Mouse (Mus musculus) right cerebral cortex, postnatal 14 days (tissue): ENCODE measurements around the gene Ezr.

Experiments
- DNase-seq: peaks from one replicate; pipeline ENCODE4 v3.0.0; 2022

Gene Ezr

DNA sequence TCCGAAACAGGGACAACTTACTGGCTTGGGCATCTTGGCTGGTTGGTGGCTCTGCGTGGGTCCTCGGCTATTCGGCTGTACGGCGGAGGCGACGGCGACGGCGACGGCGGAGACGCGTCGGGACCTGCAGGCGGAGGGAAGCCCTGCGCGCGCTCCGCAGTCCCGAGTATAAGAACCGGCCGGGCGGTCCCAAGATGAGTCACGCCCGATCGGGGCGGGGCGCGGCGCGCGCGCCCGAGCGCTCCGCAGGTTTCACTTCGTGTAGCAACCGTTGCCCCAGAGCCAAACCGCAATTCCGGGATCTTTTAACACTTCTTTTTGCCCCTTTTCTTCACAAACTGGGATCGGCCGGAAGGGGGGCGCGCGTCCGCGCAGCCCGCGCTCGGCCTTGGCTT, at the start of gene Ezr:
Gene Ezr, minus strand, starts transcription at position 174 of the 395 bp plus-strand sequence.
- peak; percentile 64 for DNase-seq

DNA sequence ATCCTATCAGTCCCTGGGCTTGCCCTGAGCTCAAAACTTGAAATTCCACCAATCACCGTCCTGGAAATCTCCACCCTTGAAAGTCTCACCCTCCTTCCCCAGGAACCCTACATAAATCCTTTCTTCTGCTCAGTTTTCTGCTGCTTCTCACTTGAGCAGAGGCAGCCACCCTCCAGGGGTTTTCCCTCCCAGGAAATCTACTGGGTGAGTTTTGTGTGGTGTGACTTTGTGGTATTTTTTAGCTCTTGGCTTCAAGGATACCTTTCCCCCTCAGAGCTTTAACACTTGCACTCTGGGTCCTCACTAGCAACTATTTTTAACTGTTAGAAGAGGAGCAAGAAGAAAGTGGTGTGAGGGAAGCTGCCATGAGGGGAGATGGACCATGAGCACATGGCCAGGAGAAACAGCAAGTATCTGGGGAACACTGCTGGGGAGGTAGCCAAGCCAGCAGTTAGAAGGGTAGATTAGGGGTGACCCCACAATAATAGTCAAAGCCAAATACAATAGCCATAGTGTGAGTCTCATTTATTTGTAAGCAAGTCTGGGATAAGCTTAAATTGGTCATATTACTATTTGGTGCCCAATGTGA, 47.5 kb upstream of the Ezr start:
- DNase-seq, result no peak

DNA sequence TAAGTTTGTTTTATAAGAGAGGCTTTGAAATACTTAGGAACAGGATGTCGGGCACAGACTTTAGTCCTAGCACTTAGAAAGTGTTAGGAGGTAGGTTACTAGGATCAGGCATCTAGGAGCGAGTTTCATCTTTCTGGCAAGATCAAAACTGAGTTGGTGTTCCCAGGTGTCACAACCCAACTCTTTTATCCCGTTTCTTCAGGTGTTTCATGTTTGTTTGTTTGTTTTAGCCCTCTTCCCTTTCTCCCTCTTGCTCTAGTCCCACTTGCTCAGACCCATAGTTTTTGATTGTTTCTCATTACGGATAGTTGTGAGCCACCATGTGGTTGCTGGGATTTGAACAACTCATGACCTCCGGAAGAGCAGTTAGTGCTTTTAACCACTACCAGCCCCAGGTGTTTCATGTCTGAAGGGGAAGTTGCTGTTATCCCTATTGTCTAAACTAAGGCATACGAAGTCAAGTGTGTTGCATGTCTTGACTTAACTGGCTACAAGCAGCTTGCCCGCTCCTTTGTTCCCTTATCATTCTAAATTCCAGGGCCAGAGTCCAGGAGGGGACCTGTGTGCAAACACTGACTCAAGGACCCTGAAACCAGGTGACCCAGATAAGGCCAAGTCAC, 46.1 kb upstream of the Ezr start:
- no peak for DNase-seq

DNA sequence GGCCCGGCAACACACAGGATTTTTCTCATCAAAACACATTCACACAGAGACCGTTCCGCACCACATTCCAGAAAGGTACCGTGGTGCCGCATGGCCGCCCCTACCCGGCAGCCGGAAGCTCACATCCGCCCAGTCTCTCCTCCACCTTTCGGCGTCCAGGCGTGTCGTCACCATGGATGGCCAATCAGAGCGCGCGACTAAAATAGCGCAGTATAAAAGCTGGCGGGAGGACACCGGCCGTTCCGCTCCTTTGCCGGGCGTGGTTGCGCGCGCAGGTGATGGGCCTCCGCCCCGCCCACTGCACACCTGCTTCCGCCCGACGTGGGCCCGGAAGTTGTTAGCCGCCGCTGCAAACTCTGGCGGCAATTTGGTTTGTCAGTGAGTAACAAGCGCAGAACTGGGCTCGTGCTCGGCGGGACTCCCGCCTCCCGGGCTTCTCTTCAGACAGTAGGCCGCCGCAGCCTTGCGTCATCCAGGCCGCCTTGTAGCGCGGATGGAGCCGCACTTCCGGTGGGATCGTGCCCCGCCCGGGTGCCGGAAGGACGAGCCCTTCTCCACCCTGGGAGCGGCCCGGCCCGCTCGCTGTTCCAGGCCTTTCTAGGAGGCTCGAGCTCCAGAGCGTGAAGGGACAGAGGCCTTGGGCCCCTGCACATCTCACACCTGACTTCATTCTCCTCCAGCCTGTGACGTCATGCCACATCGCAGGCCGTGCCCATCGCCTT, 45.3 kb upstream of the Ezr start:
- peak; percentile 92 for DNase-seq

DNA sequence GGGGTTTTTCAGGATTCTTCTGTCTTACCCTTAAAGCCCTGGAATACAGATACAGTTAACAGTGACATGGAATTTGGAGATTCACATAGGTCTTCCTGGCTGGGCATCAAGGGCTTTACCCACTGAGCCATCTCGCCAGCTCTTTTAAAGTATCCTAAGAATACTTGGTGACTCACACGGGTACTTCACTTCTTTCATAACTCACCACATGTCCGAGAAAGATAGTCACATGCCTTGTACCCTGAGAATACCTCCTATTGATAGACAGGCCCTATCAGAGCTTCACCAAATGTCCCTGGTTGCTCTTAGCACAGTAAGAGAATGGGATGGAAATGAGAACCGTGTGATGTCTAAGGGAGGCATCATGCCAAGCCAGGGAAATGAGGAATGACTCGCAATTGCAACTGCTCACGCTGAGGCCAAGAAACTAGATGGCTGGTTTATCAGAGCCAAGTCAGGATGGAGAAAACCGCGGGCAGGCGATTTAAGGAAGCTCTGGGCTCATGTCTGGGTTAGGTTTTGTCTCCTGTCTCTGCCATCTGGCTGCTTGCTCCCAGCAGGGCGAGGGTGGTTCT, 44.7 kb upstream of the Ezr start:
- peak; percentile 43 for DNase-seq

DNA sequence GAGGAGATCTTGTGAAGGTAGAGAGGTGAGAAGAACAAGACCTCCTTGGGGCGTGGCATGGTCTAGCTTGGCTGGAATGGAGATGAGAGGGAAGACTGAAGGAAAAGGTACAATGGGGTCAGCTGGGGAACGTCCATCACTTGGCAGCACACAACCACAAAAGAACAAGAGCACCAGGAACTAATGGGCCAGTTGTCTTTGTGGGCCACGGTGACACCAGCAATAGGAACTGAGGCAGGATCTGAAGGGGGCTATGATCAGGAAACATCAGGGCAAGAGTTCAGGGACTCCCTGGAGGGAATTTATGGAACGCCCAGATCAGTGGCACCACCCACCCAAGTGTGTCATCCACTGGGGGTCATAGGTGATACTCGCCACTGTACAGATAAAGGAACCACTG, 34.2 kb upstream of the Ezr start:
- no peak for DNase-seq

DNA sequence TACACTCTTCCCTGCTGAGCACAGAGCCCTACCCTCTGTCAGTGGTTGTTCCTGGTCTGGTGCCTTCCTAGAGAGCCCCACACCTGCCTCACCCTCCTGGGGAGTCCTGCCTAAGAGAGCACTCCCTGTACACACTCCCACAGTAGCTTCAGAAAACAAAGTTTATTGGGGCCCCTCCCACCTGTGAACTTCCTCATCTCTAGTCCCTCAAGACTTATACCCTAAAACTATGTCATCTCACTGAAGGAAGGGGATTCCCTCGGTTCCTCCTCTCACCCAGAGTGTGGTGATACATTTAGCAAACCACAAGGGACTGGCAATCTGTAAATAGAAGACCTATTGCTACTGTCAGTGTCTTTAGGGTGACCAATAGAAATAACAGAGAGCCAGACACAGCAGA, 33.6 kb upstream of the Ezr start:
- DNase-seq, result no peak

DNA sequence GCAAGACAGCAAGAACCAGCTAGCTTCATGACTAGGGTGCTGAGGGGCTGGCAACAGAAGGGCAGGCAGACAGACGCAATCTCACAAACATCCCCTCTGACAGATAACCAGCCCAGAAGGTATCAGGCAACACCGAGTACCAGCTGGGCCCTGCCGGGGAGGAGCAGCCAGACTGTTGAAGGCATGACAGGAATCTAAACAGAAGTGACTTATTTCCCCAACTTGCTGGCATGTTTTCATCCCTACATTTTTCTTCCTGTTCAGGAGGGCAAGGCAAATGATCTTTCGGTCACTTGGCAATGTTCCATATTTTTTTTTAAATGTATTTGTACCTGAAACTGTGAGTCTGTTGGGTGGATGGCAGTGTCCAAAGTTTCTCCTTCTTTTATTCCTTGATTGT, 32.1 kb upstream of the Ezr start:
- DNase-seq, result no peak

DNA sequence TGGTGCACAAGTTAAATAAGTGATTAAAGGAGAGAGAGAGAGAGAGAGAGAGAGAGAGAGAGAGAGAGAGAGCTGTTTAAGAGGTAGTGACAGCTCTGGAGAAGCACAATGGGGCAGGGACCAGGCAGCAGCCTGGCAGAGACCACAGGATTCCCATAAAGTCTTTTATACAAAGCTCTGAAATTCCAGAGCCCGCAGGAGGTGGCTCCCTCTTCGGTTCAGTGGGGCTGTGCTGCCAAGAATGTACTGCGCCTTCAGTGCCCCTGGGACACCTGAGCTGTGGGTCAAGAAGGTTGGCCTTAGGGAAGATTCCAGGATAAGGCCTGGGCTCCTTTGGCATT, 30.2 kb upstream of the Ezr start:
- DNase-seq, result no peak

DNA sequence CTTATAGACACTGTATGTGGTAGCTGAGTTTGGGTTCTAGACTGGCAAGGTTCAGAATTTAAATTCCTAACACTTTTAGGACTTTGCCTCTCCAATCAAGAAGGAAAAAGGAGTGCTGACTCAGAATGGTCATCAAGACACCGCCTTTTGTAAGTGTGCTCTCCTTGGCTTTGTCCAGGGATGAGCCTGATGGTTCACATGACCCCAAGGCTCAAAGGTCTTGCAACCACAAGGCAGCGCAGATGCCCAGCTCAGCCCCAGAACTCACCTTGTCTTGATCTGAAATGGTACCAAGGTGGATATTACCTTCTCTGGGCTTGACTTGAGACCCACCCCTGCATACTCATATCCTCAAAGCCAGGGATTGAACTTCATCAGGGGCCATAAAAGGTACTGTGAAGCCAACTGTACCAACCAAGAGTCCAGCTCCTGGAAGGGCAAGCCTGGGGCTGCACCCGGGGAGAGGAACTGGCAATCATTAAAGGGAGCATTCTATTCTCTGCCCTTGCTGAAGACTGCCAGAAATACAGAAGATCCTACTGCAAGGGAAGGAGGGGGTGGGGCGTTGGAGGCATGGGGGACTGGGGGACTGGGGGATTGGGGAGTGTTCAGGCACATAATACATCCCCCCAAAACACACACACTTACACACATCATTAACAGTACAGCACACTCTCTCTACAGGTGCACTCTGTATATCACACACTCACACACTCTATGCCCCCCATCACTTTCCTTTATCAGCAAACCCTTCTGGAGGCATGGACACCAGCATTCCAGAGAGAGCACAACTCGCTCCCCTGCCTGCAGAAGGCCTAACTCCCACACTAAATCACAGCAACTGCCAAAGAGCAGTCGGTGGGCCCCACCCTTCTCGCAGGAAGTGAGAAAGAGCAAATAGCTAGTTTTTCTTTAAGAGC, 29.6 kb upstream of the Ezr start:
- no peak for DNase-seq

DNA sequence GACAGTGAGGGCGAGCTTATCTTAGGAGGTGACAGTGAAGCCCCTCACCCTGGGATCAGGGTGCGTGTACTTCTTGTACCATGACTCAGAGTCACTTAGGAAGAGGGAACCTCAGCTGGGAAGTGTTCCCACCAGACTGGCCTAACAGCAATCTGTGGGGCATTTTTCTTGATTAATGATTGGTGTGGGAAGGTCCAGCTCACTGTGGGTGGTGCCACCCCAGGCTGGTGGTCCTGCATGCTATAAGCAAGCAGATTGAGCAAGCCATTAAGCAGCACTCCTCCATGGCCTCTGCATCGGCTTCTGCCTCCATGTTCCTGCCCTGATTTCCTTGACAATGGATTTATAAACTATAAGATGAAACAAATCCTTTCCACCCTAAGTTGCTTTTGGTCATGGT, 26.7 kb upstream of the Ezr start:
- no peak for DNase-seq

DNA sequence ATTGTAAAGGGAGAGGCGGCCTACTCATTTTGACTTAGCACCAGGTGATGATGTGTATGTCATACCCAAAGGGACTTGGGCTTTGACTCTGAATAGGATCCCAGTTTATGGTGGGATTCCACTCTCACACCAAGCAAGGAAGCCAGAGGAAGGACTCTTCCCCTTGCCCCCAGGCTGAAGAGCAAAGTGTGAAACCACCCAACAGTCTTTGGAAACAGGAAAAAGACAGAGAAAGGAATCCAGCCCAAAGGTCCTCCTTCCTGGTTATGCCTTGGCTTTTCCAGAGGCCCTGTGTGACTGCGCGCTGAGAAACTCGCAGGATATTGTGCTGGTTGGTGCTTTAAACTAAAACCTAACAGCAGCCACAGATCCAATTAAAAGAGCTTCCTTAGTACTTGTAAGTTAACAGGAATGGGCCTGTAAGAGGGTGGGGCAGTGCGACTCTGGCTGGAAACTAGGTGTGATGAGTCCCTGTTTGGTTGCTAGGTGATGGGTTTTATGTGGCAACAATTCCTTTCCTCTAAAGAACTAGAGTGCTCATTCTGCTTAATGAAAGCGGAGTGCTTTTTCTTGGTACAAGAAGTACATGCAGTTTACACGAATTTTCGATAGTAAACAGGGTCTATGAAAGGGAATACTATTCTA, 26.1 kb upstream of the Ezr start:
- DNase-seq, result no peak

DNA sequence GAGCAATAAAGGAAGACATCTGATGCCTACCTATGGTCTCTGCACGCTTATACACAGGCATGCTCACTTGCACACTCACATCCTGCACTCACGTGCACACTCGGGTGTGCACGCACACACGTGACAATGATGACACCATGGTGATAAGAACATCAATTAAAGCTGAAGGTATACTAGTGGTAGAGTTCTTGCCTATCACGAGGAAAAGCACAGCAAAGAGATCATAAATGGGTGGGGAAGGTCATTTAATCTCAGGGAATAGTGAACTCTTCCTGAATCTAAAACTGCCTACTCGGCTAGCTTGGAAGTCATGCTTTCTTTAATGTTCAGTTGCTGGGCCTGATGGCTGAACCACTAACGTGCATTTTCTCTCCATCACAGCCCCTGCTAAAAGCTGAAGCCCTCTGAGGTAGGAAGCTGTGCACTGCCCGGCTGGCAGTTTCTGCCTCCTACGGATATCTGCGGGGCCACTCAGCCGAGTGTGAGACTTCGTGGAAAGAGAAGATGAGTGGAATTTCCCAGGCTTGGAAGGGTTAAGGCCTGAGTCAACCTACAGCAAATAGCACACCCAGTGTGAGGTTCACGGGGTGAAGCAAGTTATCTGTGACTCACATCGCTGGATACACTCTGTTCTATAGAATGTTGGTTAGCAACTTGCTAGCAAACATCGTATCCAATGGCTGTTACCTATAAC, 25.4 kb upstream of the Ezr start:
- no peak for DNase-seq

DNA sequence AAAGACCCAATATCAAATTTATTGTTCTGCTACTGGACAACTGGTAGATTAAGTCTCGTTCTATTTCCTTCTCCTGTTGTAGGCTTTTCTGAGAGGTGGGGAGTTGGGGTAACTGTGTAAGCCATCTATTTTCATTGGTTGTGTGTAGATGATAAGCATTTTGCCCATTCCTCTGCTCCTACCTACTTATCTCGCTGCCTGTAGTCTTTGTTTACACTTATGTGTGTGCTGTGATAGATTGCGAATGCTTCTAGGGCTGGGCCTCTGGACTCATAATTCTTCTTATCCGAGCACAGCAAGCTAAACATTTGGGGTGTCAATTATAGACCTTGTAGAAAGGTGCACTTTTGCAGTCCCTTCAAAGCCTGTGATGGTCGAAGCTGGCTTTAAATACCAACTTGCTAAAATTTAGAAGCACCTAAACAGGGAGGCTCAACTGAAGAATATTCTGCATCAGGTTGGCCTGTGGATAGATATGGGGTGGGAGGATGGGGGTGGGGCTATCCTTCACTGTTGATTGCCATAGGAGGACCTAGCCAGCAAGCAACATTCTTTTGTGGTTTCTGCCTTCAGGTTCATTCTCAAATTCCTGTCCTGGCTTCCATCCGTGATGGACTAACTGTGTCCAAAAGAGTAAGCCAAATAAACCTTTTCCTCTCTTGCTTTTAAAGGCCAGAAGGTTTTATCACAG, 22.4 kb upstream of the Ezr start:
- DNase-seq, result no peak

DNA sequence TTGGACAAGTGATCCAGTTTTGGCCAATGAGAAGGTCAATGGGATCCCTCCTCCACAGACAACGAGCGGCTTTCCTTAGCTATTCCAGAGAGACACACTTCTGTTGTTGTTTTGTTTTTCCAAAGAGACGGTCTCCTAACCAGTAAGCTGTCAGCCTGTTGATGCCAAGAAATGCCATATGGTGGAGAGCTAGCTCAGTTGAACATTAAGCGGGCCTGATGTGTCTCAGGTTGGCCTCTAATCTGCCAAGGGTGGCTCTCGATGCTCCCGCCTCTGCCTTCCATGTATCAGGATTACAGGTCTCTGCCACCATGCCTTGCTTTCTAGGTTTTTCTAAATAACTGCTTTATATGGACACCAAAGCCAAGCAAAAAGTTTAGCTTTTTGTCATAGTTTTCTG, 21.5 kb upstream of the Ezr start:
- no peak for DNase-seq

DNA sequence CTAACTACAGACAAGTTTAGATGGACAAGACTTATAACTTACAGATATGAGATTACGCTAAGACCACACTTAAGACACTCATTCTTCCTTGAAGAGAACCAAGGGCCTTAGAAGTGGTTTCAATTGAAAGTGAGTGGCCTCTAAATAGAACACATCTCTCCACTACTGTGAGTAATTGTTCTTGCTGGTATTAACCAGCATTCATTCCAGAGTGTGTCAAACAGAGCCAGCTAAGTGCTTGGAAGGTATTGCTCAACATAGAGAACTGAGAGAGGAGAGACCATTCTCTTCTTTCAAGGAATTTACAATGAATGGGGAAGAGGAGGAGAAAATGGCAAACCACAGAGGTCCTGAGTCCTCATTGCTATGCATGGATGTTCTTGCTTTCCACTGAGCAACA, 21.0 kb upstream of the Ezr start:
- DNase-seq, result no peak

DNA sequence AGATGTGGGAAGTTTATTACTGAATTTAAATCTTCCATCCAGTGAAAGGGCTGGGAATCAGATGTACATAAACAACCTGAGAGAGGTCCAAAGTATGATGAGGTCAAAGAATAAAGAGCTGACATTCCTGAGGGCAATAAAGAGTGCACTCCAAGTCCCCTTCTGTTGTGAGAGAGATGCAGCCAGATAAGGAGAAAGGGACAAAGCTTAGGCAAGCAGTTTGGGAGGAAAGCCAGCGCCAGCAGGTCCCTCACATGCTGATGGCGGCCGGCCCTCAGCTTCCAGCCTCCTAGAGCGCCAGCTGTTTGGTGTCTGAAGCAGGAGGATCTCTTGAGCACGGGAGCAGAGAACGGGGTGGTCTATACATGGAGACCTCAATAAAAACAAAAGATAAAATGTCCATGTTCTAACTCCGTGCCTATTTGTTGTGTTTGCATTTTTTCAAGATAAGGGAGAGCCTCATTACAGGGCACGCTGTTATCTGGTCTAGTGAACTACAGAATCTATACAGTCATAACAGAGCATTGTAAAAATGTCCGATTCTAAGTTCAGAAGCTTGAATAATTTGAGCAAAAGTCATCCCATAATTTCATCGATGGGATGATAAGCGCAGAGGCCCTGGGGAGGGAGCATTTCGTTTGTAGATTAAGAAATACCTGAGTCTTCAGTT, 15.9 kb upstream of the Ezr start:
- DNase-seq, result no peak

DNA sequence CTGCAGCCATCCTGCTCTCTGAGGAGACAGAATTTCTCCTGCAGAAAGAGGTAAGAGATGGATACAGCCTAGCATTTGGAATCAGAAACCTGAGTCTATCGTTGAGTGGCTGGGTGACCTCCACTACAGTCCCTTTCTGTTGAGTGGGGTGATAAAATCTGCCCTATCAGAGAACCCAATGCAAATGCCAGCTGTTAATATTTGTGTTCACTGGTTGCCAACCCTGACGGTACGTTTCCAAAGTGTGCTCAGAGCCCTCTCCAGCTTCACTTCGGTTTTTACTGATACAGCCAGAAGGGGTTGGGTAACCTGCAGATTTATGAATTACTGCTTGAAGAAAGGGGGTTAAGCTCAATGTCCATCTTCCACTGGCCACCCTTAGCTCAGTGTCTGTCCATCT, 14.9 kb upstream of the Ezr start:
- DNase-seq, result no peak

DNA sequence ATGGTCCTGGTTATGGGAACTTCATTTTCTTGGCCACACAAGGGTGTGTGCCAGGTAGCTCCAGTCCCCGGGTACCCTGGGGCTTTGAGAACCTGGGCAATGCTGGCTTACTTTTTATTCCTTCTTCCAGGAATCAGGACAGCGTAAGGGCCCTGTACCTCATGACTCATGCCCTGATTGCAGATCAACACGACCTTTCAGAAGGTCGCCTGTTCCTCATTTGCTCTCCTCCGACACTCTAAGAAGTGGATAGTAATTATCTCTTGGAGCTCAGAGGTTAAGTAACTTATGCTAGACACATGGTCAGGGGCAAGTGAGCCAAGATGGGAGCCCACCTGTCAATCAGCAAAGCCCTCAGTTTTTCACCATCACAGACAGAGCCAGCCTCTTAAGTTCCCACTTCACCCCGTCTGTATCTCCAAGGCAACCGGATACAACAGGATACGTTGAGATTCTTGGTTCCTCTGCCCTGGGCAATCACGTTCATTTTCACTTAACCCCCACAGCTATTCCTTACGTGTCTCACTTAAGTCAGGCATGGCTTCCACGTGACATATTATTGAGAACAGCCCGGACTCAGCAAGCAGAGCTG, 11.7 kb upstream of the Ezr start:
- DNase-seq, result no peak

DNA sequence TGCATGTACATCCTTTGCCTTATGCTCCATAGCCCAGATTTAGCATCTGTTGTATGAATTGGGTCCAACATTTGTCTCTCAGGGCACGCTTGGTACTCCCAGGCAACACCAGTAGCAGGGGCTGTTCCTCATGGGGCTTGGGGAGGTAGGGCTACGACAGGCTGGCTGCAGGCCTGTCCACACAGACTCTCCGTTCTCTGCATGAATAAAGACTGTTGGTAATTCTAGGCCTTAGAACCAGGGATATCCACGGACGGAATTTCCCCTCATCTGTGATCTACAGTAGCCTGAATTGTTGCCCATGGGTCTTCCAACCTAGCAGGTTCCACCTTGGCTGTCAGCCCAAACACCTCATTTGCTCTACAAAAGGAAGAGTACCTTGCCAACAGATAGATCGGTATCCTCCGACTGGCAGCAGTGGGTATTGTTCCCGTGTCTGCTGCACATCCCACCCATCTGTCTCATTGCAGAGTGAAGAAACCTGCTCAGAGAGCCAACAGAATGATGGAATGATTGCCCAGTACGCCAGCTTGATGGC, 7.1 kb upstream of the Ezr start:
- DNase-seq, result no peak
